Mouse (Mus musculus): ENCODE data around the gene Mamstr. TPM values are rescaled to one million over a fixed set of nuclear protein-coding genes. Genes with fewer than 3 reads are reported as not detected.

The Mamstr gene
- polyA plus RNA-seq, 1 experiment from 2014 or later, result 0.69 TPM

DNA sequence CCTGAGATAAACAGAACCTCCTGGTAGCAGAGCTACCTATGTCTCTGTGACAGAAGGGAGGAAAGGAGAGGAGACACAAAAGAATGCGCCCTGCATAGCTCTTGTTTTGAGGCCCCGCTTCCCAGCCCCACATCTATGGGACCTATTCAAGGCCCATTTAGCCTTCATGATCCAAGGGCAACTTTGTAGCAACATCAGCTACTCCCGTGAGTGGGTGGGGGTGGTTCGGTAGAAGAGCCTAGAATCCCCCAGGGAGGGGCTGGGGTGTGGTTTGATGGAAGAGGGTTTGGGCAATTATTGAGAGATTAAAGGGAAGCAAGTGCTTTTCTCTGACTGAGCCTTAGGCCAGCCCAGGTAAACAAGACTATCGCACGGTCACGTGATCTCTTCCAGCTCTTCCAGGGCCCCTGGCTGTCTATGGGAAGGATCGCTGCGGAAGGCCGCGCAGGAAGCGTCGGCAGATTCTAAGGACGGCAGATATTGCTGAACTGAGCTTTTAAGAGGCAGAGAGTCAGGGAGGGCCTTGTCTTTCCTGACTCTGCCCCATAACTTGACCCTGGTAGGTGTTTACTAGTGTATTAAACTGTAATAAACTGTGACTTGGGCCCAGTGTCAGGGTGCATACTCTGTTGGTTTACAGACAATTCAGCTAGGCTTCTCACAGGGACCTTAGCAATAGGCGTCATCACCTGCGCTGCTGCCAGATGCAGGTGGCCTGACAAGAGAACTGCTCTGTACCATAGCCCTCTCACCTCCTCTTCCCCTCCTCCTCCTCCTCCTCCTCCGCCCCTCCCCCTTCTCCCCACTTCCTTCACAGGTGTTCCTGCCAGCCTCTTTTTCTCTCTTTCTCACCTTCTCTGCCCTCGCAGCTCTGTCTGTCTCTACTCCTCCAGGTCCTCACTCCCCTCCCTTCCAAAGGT, 40.6 kb upstream of the Mamstr start:
- Histone ChIP-seq H3K4me2 (peak overlapping the region; percentile 29; the same call in 1 of the 2 replicates), H3K4me3 (ENCODE audit: low read depth, low read length) (no peak overlapping the region), H3K4me1 (replicated peaks; ENCODE audit: control insufficient read depth, insufficient read depth, low read length) (peaks cover 6% of the 10 kb centered on the region), H3K36me3 (ENCODE audit: control insufficient read depth, insufficient read depth, low read length) (no peaks in the 10 kb centered on the region), H3K9me3 (ENCODE audit: control insufficient read depth, low read length) (no peaks in the 10 kb centered on the region), H3K27ac (ENCODE audit: low read depth, low read length) (no peak overlapping the region), H3K9ac (ENCODE audit: low read depth, low read length) (no peak overlapping the region), H3K27me3 (replicated peaks; ENCODE audit: control insufficient read depth, insufficient read depth, low read length) (no peaks in the 10 kb centered on the region)
- 45% methylated on average over 18 of the region's 18 CpGs for WGBS
- ATAC-seq (replicated peaks; ENCODE audit: low FRiP score) (no peak), DNase-seq (ENCODE audit: low spot score) (no peak)

DNA sequence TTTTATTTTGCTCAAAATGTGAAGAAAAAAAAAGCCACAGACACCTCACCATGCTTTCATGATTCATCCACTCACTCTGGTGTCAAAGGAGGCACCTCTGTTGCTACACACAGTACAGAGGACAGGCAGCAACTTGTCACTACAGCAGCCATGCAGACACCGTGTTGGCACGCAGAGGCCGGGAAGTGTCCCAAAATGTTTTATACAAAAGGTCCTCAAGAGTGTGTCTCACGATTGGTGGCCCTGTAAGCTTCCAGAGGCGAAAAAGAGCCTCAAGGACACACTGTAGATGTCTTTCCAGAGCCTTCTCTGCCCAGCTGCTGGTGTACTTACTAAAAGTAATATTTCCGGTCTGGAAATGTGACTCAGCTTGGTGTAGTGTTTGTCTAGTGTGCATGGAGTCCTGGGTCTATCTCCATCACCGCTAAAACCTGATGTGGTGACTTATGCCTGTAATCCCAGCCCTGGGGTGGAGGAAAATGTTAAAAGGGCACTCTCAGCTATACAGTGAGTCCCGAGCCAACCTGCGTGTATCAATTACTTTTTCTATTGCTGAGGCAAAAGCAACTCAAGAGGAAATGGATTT, 34.0 kb upstream of the Mamstr start:
- Histone ChIP-seq H3K4me1 (replicated peaks; ENCODE audit: control insufficient read depth, insufficient read depth, low read length) (no peaks in the 10 kb centered on the region), H3K4me2 (no peak overlapping the region), H3K36me3 (ENCODE audit: control insufficient read depth, insufficient read depth, low read length) (no peaks in the 10 kb centered on the region), H3K27me3 (replicated peaks; ENCODE audit: control insufficient read depth, insufficient read depth, low read length) (no peaks in the 10 kb centered on the region), H3K9ac (ENCODE audit: low read depth, low read length) (no peak overlapping the region), H3K9me3 (ENCODE audit: control insufficient read depth, low read length) (no peaks in the 10 kb centered on the region), H3K4me3 (ENCODE audit: low read depth, low read length) (no peak overlapping the region), H3K27ac (ENCODE audit: low read depth, low read length) (no peak overlapping the region)
- no peak for DNase-seq (ENCODE audit: low spot score)
- 73% methylated on average over 9 of the region's 9 CpGs for WGBS
- ATAC-seq (replicated peaks; ENCODE audit: low FRiP score), result no peak

DNA sequence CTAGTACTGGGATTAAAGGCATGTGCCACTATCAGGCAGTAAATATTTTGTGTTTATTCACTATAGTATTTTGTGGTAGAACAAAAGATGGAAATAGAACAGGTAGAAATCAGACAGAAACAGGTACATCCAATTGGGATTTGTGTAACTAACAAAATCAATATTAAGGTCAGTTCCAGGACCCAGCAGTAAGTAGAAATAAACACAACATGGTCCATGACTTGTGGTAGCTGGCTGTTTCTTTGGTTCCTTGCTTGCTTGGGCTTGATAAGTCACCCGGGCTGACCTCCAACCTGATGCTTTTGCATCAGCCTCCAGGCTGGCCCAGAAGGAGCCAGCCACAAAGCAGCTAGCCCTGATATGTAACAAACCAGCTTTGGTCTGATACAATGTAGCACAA, 30.3 kb upstream of the Mamstr start:
- no peak overlapping the region for H3K27ac ChIP-seq (ENCODE audit: low read depth, low read length)
- H3K4me3 ChIP-seq (ENCODE audit: low read depth, low read length), result no peak overlapping the region
- no peaks in the 10 kb centered on the region; the same call in 1 of the 2 replicates for H3K27me3 ChIP-seq (replicated peaks; ENCODE audit: control insufficient read depth, insufficient read depth, low read length)
- H3K4me2 ChIP-seq, result no peak overlapping the region
- H3K4me1 ChIP-seq (replicated peaks; ENCODE audit: control insufficient read depth, insufficient read depth, low read length), result no peaks in the 10 kb centered on the region
- DNase-seq (ENCODE audit: low spot score) (no peak), ATAC-seq (replicated peaks; ENCODE audit: low FRiP score) (no peak)
- WGBS, result 44% methylated on average over 1 of the region's 1 CpGs
- no peak overlapping the region for H3K9ac ChIP-seq (ENCODE audit: low read depth, low read length)
- H3K36me3 ChIP-seq (ENCODE audit: control insufficient read depth, insufficient read depth, low read length), result no peaks in the 10 kb centered on the region
- H3K9me3 ChIP-seq (ENCODE audit: control insufficient read depth, low read length), result no peaks in the 10 kb centered on the region

DNA sequence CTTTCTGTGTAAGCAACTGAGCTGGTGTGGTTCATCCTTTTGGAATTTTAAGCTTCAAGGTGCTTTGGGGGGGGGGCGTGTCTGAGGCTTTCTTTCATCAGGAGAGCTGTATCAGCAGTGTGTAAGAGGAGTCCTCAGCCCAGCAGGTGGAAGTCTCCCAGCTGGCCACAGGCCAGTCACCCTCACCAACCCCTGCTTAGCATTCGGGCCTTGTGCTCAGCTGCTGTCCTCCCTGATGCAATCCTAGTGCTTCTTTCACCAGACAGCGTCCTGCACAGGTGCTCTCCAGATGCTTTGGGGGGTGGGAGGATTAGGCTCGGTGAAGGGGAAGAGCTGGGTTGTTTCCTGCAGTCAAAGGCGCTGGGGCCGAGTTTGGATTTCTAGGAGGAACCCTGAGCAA, 23.5 kb upstream of the Mamstr start:
- ATAC-seq (replicated peaks; ENCODE audit: low FRiP score), result no peak
- 25% methylated on average over 6 of the region's 6 CpGs for WGBS
- no peak for DNase-seq (ENCODE audit: low spot score)
- Histone ChIP-seq H3K9me3 (ENCODE audit: control insufficient read depth, low read length) (no peaks in the 10 kb centered on the region), H3K36me3 (ENCODE audit: control insufficient read depth, insufficient read depth, low read length) (no peaks in the 10 kb centered on the region), H3K4me1 (replicated peaks; ENCODE audit: control insufficient read depth, insufficient read depth, low read length) (peaks cover 3% of the 10 kb centered on the region), H3K9ac (ENCODE audit: low read depth, low read length) (no peak overlapping the region), H3K4me2 (no peak overlapping the region), H3K27me3 (replicated peaks; ENCODE audit: control insufficient read depth, insufficient read depth, low read length) (peaks cover 45% of the 10 kb centered on the region), H3K27ac (ENCODE audit: low read depth, low read length) (no peak overlapping the region), H3K4me3 (ENCODE audit: low read depth, low read length) (no peak overlapping the region)

DNA sequence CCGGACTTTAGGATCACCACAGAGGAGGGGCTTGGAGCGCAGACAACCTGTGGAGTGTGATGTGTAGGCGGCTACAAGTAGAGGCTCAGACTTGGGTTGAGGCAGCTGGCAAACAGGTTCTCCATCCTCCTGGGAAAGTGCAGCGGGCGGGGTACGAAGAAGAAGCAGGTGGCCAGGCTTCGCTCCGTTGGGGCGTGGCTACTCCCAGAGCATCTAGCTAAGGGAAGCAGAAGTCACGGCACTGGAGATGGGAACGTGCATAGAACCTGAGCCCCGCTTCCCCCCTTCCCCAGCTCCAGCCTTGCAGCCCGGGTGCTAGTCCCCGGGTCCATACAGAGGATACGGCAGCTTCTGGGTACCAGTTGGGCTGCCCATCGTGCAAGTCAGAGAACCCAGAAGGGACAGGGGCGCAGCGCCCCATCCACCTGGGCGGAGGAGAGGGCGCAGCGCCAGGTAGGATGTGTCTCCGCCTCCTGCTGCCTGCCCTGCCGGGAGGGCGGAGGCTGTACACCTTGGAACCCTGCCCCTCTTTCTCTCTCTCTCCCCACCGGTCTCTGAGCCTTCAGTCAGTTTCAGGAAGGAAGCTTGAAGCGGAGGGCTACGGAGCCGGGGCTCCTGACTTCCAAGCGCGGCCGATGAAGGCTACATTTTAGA, 22.6 kb upstream of the Mamstr start, which contains the start of gene Fut1:
Fut1 (plus strand) TSS at position 248 of the 654 bp plus-strand sequence.
- Histone ChIP-seq H3K4me3 (ENCODE audit: low read depth, low read length) (no peak within 1 kb of the TSS), H3K9me3 (ENCODE audit: control insufficient read depth, low read length) (no peaks in the 10 kb centered on the region), H3K4me1 (replicated peaks; ENCODE audit: control insufficient read depth, insufficient read depth, low read length) (peaks cover 3% of the 10 kb centered on the region), H3K27ac (ENCODE audit: low read depth, low read length) (no peak within 1 kb of the TSS), H3K27me3 (replicated peaks; ENCODE audit: control insufficient read depth, insufficient read depth, low read length) (peaks cover 45% of the 10 kb centered on the region), H3K36me3 (ENCODE audit: control insufficient read depth, insufficient read depth, low read length) (no peaks in the 10 kb centered on the region), H3K9ac (ENCODE audit: low read depth, low read length) (no peak within 1 kb of the TSS), H3K4me2 (peak within 1 kb of the TSS; percentile 22; the same call in 1 of the 2 replicates)
- WGBS, result 8% methylated on average over 31 of the region's 31 CpGs
- ATAC-seq (replicated peaks; ENCODE audit: low FRiP score) (no peak), DNase-seq (ENCODE audit: low spot score) (no peak)

DNA sequence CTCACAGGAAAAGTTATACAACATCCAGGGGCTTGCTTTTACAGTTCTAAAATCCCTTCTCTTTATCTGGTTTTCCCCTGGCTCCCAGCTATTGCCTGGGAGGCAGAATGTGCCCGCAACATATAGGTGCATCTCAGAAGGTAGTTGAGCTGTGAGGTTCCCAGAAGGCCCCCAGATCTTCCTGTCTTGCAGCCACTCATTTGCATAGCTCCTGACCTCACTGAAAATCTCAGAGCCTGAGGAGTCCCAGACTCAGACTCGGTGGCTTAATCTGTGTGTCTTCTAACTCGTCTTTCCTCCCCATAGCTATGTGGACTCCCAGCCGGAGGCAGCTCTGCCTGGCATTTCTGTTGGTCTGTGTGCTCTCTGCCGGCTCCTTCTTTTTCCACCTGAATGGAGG, 21.5 kb upstream of the Mamstr start:
- Histone ChIP-seq H3K36me3 (ENCODE audit: control insufficient read depth, insufficient read depth, low read length) (no peaks in the 10 kb centered on the region; the same call in 1 of the 2 replicates), H3K27me3 (replicated peaks; ENCODE audit: control insufficient read depth, insufficient read depth, low read length) (peaks cover 45% of the 10 kb centered on the region), H3K27ac (ENCODE audit: low read depth, low read length) (no peak overlapping the region), H3K9ac (ENCODE audit: low read depth, low read length) (no peak overlapping the region), H3K4me2 (no peak overlapping the region), H3K9me3 (ENCODE audit: control insufficient read depth, low read length) (no peaks in the 10 kb centered on the region), H3K4me3 (ENCODE audit: low read depth, low read length) (no peak overlapping the region), H3K4me1 (replicated peaks; ENCODE audit: control insufficient read depth, insufficient read depth, low read length) (peaks cover 3% of the 10 kb centered on the region)
- DNase-seq (ENCODE audit: low spot score) (no peak), ATAC-seq (replicated peaks; ENCODE audit: low FRiP score) (no peak)
- WGBS, result 73% methylated on average over 5 of the region's 5 CpGs

DNA sequence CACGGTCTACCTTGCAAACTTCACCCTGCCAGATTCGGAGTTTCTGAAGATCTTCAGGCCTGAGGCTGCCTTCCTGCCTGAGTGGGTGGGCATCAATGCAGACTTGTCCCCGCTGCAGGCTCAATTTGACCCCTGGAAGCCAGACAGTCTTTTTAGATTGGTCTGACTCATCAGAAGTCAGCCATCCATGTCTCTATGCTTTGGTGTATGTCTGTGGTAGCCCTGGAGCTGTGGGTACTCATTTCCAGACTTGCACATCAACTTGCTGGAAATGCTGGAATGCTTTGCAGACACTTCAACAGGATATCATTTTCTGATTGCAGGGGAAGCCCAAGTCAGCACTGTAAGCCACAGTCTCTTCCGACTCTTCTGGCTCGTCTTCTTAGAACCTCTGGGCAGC, 20.2 kb upstream of the Mamstr start:
- 71% methylated on average over 5 of the region's 5 CpGs for WGBS
- no peak for ATAC-seq (replicated peaks; ENCODE audit: low FRiP score)
- no peak overlapping the region for H3K4me3 ChIP-seq (ENCODE audit: low read depth, low read length)

DNA sequence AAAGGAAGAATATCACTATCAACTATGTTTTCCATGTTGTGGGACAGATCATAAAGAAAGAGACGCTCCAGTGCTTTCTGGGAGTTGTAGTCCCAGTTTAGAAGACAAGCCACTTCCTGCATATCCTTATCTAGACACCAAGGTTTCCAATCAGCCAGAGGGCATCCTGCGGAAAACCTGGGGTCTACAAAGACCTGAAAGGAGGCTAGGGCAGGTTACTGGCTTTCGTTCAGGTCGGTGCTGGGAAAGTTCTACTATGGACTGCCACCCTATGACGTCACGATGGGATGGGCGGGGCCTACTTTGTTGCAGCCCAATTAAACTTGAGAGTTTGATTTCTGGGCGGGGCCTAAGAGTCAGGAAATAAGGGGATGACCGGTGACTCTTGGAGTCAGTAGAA, 18.3 kb upstream of the Mamstr start, which contains the start of gene Izumo1:
Izumo1 (plus strand) TSS at position 369 of the 400 bp plus-strand sequence.
- 0 out of 2 replicates have a peak within 1 kb of the TSS, but pooled peaks have one; percentile 6 for H3K4me3 ChIP-seq (ENCODE audit: low read depth, low read length)
- no peaks in the 10 kb centered on the region; the same call in 1 of the 2 replicates for H3K36me3 ChIP-seq (ENCODE audit: control insufficient read depth, insufficient read depth, low read length)
- peak within 1 kb of the TSS; percentile 33 for H3K4me2 ChIP-seq
- no peaks in the 10 kb centered on the region for H3K9me3 ChIP-seq (ENCODE audit: control insufficient read depth, low read length)
- H3K9ac ChIP-seq (ENCODE audit: low read depth, low read length), result no peak within 1 kb of the TSS
- H3K27me3 ChIP-seq (replicated peaks; ENCODE audit: control insufficient read depth, insufficient read depth, low read length), result peaks cover 35% of the 10 kb centered on the region
- H3K27ac ChIP-seq (ENCODE audit: low read depth, low read length), result no peak within 1 kb of the TSS
- WGBS, result 28% methylated on average over 9 of the region's 9 CpGs
- peaks cover 3% of the 10 kb centered on the region for H3K4me1 ChIP-seq (replicated peaks; ENCODE audit: control insufficient read depth, insufficient read depth, low read length)
- ATAC-seq (replicated peaks; ENCODE audit: low FRiP score), result 0 out of 2 replicates have a peak, but pooled peaks have one; percentile 15
- no peak for DNase-seq (ENCODE audit: low spot score)

More for the DNA sequence above, 20.2 kb upstream of the Mamstr start:
- no peak overlapping the region for H3K4me2 ChIP-seq
- peaks cover 3% of the 10 kb centered on the region for H3K4me1 ChIP-seq (replicated peaks; ENCODE audit: control insufficient read depth, insufficient read depth, low read length)
- H3K9ac ChIP-seq (ENCODE audit: low read depth, low read length), result no peak overlapping the region
- H3K27me3 ChIP-seq (replicated peaks; ENCODE audit: control insufficient read depth, insufficient read depth, low read length), result peaks cover 49% of the 10 kb centered on the region
- no peak for DNase-seq (ENCODE audit: low spot score)
- no peaks in the 10 kb centered on the region; the same call in 1 of the 2 replicates for H3K36me3 ChIP-seq (ENCODE audit: control insufficient read depth, insufficient read depth, low read length)
- no peak overlapping the region for H3K27ac ChIP-seq (ENCODE audit: low read depth, low read length)
- no peaks in the 10 kb centered on the region for H3K9me3 ChIP-seq (ENCODE audit: control insufficient read depth, low read length)

Data from liver, embryonic 11.5 days (tissue).